Mouse (Mus musculus) CH12.LX (cell line): ENCODE measurements around the gene Dkk1.

Experiments used
- CTCF ChIP-seq, 2 experiments: IDR thresholded peaks in 1 of 2; conservative IDR thresholded peaks in 1 of 2; 2 replicates each; pipeline ENCODE4 v1.5.1; 2011 to 2012; ENCODE audit warnings: low read depth in 2 of 2, low read length in 2 of 2, improper control_type of control experiment in 1 of 2, inconsistent platforms in 1 of 2, mild to moderate bottlenecking in 1 of 2, moderate library complexity in 1 of 2
- ELF1 ChIP-seq: IDR thresholded peaks from 2 replicates; pipeline ENCODE4 v1.6.1; 2014; ENCODE audit warnings: low read depth, mild to moderate bottlenecking, inconsistent platforms, low read length, improper control_type of control experiment
- IRF4 ChIP-seq: IDR thresholded peaks from 2 replicates; pipeline ENCODE4 v1.6.1; 2014; ENCODE audit warnings: low read depth, mild to moderate bottlenecking, inconsistent platforms, low read length, improper control_type of control experiment
- POLR2A ChIP-seq: IDR thresholded peaks from 2 replicates; pipeline ENCODE4 v1.6.1; 2011; ENCODE audit warnings: low read depth, mild to moderate bottlenecking, improper control_type of control experiment, low read length
- ZC3H11A ChIP-seq: IDR thresholded peaks from 2 replicates; pipeline ENCODE4 v1.6.1; 2012; ENCODE audit warnings: low read depth, mild to moderate bottlenecking, inconsistent platforms, low read length, improper control_type of control experiment
- ZKSCAN1 ChIP-seq: IDR thresholded peaks from 2 replicates; pipeline ENCODE4 v1.6.1; 2012; ENCODE audit warnings: low read depth, inconsistent platforms, low read length, improper control_type of control experiment, borderline replicate concordance

DNA sequence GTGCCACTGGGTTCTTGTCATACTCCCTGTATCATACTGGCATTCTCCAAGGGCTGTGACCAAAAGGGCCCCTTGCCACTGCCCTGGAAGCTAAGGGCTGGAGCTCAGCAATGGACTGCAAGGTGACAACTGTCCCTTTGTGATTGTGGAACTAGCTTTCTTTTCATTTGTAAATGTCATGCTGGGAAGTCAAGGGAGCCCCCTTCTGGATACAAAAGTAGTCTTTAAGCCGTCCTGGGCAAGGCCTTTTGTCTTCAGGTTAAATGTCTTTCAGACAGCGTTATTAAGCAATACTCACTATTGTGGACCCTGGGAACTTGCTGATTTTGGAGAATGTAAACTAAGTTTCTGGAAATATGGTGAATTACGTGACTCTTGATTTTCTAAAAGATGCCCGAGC is 4.3 kb upstream of the Dkk1 start:
- peak in 1 of 2 experiments; percentile 37; a peak in 2 of 4 replicates for TF ChIP-seq CTCF (conservative IDR thresholded peaks at IDR 0.05 in 1 of 2, IDR thresholded peaks at IDR 0.05 in 1 of 2; ENCODE audit: low read depth in 2 of 2, low read length in 2 of 2)
- no peak for TF ChIP-seq ELF1
- TF ChIP-seq POLR2A: no peak
- no peak for TF ChIP-seq ZC3H11A
- no peak for TF ChIP-seq ZKSCAN1
- TF ChIP-seq IRF4: no peak
